Mouse (Mus musculus) thymus, adult 2 months (tissue): Measurements from ENCODE around the gene Agbl1. TPM values are rescaled to one million over a fixed set of nuclear protein-coding genes. Genes with fewer than 3 reads are reported as not detected.

Source experiments
- DNase-seq: peaks from one replicate; pipeline ENCODE4 v3.0.0; 2021
- H3K27ac ChIP-seq: fragments of 200-500 bp; 2 replicates; pipeline ENCODE4 v1.5.1; 2012; ENCODE audit warnings: low read length, control low read depth; ENCODE audit not compliant: control insufficient read depth, insufficient read depth
- H3K27me3 ChIP-seq: fragments of 200-500 bp; 2 replicates; pipeline ENCODE4 v1.6.1; 2012; ENCODE audit warnings: mild to moderate bottlenecking, low read length, moderate library complexity, mixed read lengths; ENCODE audit not compliant: control insufficient read depth, insufficient read depth
- H3K36me3 ChIP-seq: fragments of 200-500 bp; 2 replicates; pipeline ENCODE4 v1.6.1; 2012; ENCODE audit warnings: mild to moderate bottlenecking, low read length, moderate library complexity; ENCODE audit not compliant: control insufficient read depth, insufficient read depth
- H3K4me1 ChIP-seq: fragments of 200-500 bp; replicated peaks from 2 replicates; pipeline ENCODE4 v1.6.1; 2012; ENCODE audit warnings: low read length; ENCODE audit not compliant: control insufficient read depth, insufficient read depth
- H3K4me3 ChIP-seq: fragments of 200-500 bp; 2 replicates; pipeline ENCODE4 v1.5.1; 2012; ENCODE audit warnings: mild to moderate bottlenecking, low read length, control low read depth, moderate library complexity; ENCODE audit not compliant: control insufficient read depth, insufficient read depth
- CTCF ChIP-seq: fragments of 200-500 bp; IDR thresholded peaks from 2 replicates; pipeline ENCODE4 v1.5.1; 2012; ENCODE audit warnings: mild to moderate bottlenecking, control low read depth, low read length, moderate library complexity, borderline replicate concordance; ENCODE audit not compliant: control insufficient read depth, poor library complexity, insufficient read depth; ENCODE audit errors: extremely low read depth
- POLR2A ChIP-seq: fragments of 200-500 bp; IDR thresholded peaks from 2 replicates; pipeline ENCODE4 v1.6.1; 2012; ENCODE audit warnings: mild to moderate bottlenecking, low read length, control low read depth, moderate library complexity; ENCODE audit not compliant: control insufficient read depth, poor library complexity, insufficient read depth; ENCODE audit errors: extremely low read depth
- WGBS: fragments of 180-500 bp; shearing (Covaris S2); methylation state at CpG from one replicate; pipeline ENCODE4 v1.1.7; 2018; 5-methylcytosine and 5-hydroxymethylcytosine counted together
- polyA plus RNA-seq: library from polyadenylated mRNA; depleted of rRNA; stranded (reverse); fragments of >200 nt; gene quantifications from 2 replicates; pipeline ENCODE4 v1.2.3, GENCODE M21; 2012

Gene Agbl1
- polyA plus RNA-seq, 1 experiment, result 0.08 TPM

GRCm38 (mm10) chr7:76547313-76547712, 317.6 kb downstream of the Agbl1 start:
- no peak for DNase-seq
- H3K4me3 ChIP-seq, result no peak overlapping the region
- no peak for TF ChIP-seq CTCF
- no peak for TF ChIP-seq POLR2A
- no peak overlapping the region for H3K27ac ChIP-seq
- no peaks in the 10 kb centered on the region for H3K36me3 ChIP-seq
- H3K27me3 ChIP-seq, result no peaks in the 10 kb centered on the region
- no peaks in the 10 kb centered on the region for H3K4me1 ChIP-seq

DNA sequence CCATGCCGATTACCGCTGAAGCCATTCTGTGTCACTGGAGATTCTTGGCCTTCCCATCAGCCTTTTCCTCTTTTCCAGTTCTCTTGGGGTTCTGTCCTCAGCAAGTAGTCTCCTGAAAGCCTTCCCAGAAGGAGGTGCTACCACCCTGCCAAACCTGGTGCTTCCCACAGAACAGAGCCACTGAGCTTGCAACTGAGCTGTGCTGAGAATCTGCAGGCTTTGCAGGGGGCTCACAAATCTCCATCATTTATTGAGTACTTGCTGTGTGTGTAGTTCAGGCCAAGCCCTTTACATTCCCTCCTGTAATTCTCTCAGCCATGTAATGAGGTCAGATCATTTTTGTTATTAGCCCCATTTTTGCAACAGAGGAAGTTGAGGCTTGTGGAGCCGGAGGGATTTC, 322.2 kb downstream of the Agbl1 start:
- WGBS, result 74% methylated on average over 3 of the region's 3 CpGs
- Histone ChIP-seq H3K27me3 (no peaks in the 10 kb centered on the region), H3K27ac (no peak overlapping the region), H3K4me1 (no peaks in the 10 kb centered on the region), H3K4me3 (no peak overlapping the region), H3K36me3 (no peaks in the 10 kb centered on the region)
- TF ChIP-seq POLR2A (no peak), CTCF (no peak)
- no peak for DNase-seq

GRCm38 (mm10) chr7:76560564-76561258, 331.0 kb downstream of the Agbl1 start:
- Histone ChIP-seq H3K4me3 (no peak overlapping the region), H3K27ac (no peak overlapping the region), H3K36me3 (no peaks in the 10 kb centered on the region), H3K27me3 (no peaks in the 10 kb centered on the region), H3K4me1 (no peaks in the 10 kb centered on the region)
- no peak for TF ChIP-seq POLR2A
- no peak for TF ChIP-seq CTCF
- DNase-seq, result no peak

DNA sequence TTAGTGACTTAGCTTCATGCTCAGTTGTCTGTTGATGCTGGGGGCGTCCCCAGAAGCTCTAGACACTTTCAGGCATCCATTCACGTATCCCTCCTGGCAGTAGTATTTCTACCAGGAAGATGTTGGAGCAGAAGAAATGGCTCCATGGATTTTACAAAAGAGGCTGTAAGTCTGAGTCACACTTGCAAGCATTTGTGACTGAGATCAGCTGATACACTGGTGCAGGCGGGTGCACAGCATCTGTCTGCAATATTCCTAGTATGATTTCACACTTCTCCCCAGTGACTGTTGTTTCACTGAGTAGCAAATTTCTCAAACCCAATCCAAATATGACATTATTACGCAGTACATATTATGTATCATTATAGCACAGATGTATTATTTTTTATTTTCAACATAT, 332.8 kb downstream of the Agbl1 start:
- Histone ChIP-seq H3K4me1 (no peaks in the 10 kb centered on the region), H3K4me3 (no peak overlapping the region), H3K36me3 (no peaks in the 10 kb centered on the region), H3K27me3 (no peaks in the 10 kb centered on the region), H3K27ac (no peak overlapping the region)
- DNase-seq, result no peak
- WGBS, result 83% methylated on average over 4 of the region's 4 CpGs
- TF ChIP-seq CTCF, result no peak
- no peak for TF ChIP-seq POLR2A

- no peaks in the 10 kb centered on the region for H3K27me3 ChIP-seq
- no peak for TF ChIP-seq CTCF
- no peak for TF ChIP-seq POLR2A
- H3K36me3 ChIP-seq, result no peaks in the 10 kb centered on the region
- H3K27ac ChIP-seq, result no peak overlapping the region
- no peaks in the 10 kb centered on the region for H3K4me1 ChIP-seq
- 65% methylated on average over 5 of the region's 5 CpGs for WGBS
- no peak for DNase-seq
- no peak overlapping the region for H3K4me3 ChIP-seq
These were observed 364.9 kb downstream of the Agbl1 start for GRCm38 (mm10) chr7:76594566-76595079.

GRCm38 (mm10) chr7:76597812-76598211, 368.1 kb downstream of the Agbl1 start:
- TF ChIP-seq CTCF (no peak), POLR2A (no peak)
- H3K4me3 ChIP-seq, result no peak overlapping the region
- DNase-seq, result no peak
- no peaks in the 10 kb centered on the region for H3K4me1 ChIP-seq
- no peaks in the 10 kb centered on the region for H3K36me3 ChIP-seq
- 63% methylated on average over 2 of the region's 2 CpGs for WGBS
- no peaks in the 10 kb centered on the region for H3K27me3 ChIP-seq
- H3K27ac ChIP-seq, result no peak overlapping the region
